Mouse (Mus musculus): ENCODE measurements at regions not wholly inside any gene's neighbourhood (a gene's known extent, or its start where the extent isn't known, plus 50 kb on each side); places are given as distances from the start of the nearest gene placed in this dataset.

DNA sequence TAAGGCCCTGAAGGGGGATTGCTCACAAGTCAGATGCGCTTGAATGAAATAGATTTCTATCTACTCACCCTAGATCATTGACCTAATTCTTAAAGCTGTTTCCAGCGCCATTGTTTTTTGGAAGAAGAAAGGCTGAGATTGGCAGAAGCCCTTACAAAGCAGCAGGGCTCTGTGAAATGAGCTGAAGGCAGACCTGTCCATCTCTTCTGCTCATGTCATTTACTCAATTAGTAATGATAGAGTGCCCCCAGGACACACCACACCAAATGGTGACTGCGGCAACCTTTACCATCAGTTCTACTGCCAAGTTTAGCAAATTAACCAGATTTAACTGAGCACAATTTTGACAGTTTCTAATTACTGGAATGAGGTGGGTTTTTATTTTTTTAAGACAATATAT, 1067.5 kb downstream of the Ttll7 start:
- no peaks in the 10 kb centered on the region for H3K27me3 ChIP-seq (ENCODE audit: control insufficient read depth, insufficient read depth, low read length, poor library complexity, severe bottlenecking)
- H3K36me3 ChIP-seq (ENCODE audit: control insufficient read depth, insufficient read depth, low read length, poor library complexity, severe bottlenecking), result no peaks in the 10 kb centered on the region
- TF ChIP-seq POLR2A (IDR thresholded peaks at IDR 0.05; ENCODE audit: insufficient read depth, low read length), result no peak
- no peak overlapping the region for H3K27ac ChIP-seq (ENCODE audit: insufficient read depth, low read length)
- no peaks in the 10 kb centered on the region for H3K9me3 ChIP-seq (replicated peaks; ENCODE audit: control insufficient read depth, insufficient read depth, low read length, poor library complexity, severe bottlenecking)
- H3K4me1 ChIP-seq (ENCODE audit: control insufficient read depth, insufficient read depth, low read length), result peaks cover 1% of the 10 kb centered on the region
- H3K9ac ChIP-seq (ENCODE audit: low read depth, poor library complexity, severe bottlenecking), result no peak overlapping the region
- no peak overlapping the region for H3K4me3 ChIP-seq (ENCODE audit: low read depth, low read length)

DNA sequence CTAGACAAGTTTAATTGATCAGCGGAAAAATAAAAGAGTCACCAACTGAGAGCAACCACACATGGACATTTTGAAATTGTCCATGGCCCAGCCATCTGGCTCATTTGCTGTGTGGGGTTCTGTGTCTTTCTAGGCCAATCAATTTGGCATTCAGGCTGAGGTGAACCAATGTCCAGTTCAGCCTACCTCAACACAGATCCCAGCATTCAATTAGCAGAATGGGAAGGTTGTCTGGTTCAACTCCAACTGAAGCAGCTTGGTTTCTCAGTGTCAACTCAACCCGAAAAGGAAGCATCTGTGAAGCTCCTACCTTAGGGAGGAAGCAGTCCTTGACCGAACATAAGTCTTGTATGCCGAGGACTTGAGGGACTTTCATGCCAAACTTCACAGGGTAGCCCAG, 1067.0 kb downstream of the Ttll7 start:
- Histone ChIP-seq H3K27me3 (ENCODE audit: control insufficient read depth, insufficient read depth, low read length, poor library complexity, severe bottlenecking) (no peaks in the 10 kb centered on the region), H3K9ac (ENCODE audit: low read depth, poor library complexity, severe bottlenecking) (no peak overlapping the region), H3K4me3 (ENCODE audit: low read depth, low read length) (no peak overlapping the region), H3K4me1 (ENCODE audit: control insufficient read depth, insufficient read depth, low read length) (no peaks in the 10 kb centered on the region), H3K27ac (ENCODE audit: insufficient read depth, low read length) (no peak overlapping the region), H3K9me3 (replicated peaks; ENCODE audit: control insufficient read depth, insufficient read depth, low read length, poor library complexity, severe bottlenecking) (no peaks in the 10 kb centered on the region), H3K36me3 (ENCODE audit: control insufficient read depth, insufficient read depth, low read length, poor library complexity, severe bottlenecking) (no peaks in the 10 kb centered on the region)
- TF ChIP-seq CTCF (IDR thresholded peaks at IDR 0.05; ENCODE audit: low read depth, low read length), result no peak
- no peak for TF ChIP-seq EP300 (IDR thresholded peaks at IDR 0.05; ENCODE audit: insufficient read depth, low read depth, low read length)
- no peak for TF ChIP-seq POLR2A (IDR thresholded peaks at IDR 0.05; ENCODE audit: insufficient read depth, low read length)

DNA sequence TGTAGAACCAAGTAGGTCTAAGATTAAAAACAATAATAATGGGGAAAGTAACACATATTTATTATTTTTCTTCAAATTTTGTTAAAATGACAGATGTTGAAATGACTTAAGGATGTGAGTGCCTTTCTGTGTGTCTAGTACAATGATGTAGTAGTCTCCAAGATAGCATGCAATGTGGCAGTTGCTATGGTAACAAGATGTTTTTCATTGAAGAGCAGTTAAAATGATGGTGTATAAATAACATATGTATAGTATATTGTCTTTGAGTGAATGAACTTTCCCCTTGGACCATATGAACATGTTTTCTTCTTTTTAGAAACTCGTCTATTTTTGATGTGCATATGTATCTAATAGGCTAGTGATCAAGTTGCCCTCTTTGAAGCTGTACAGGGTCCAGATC, 1044.6 kb downstream of the Ttll7 start:
- Histone ChIP-seq H3K27ac (ENCODE audit: insufficient read depth, low read length) (no peak overlapping the region), H3K27me3 (ENCODE audit: control insufficient read depth, insufficient read depth, low read length, poor library complexity, severe bottlenecking) (no peaks in the 10 kb centered on the region), H3K4me3 (ENCODE audit: low read depth, low read length) (no peak overlapping the region), H3K9ac (ENCODE audit: low read depth, poor library complexity, severe bottlenecking) (no peak overlapping the region), H3K9me3 (replicated peaks; ENCODE audit: control insufficient read depth, insufficient read depth, low read length, poor library complexity, severe bottlenecking) (no peaks in the 10 kb centered on the region), H3K36me3 (ENCODE audit: control insufficient read depth, insufficient read depth, low read length, poor library complexity, severe bottlenecking) (no peaks in the 10 kb centered on the region), H3K4me1 (ENCODE audit: control insufficient read depth, insufficient read depth, low read length) (no peaks in the 10 kb centered on the region)
- no peak for TF ChIP-seq CTCF (IDR thresholded peaks at IDR 0.05; ENCODE audit: low read depth, low read length)
- no peak for TF ChIP-seq EP300 (IDR thresholded peaks at IDR 0.05; ENCODE audit: insufficient read depth, low read depth, low read length)
- no peak for TF ChIP-seq POLR2A (IDR thresholded peaks at IDR 0.05; ENCODE audit: insufficient read depth, low read length)

DNA sequence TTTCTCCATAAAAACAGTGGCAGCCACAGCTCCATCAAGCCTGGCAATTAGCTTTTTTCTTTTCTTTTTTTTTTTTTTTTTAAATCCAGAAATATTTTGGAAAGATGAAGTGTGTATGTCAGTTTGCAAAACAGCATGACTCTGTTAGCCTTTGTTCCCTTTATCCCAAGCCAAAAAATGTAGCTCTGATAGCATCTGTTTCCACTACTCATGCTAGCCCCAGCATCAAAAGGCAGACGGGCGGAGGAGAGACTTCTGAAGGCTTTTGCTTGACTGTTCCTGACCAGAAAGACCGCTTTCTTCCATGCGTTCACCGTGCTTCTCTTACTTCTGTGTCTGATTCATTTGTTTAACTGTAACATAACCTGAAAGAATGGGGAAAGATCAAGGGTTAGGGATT, 1039.5 kb downstream of the Ttll7 start:
- TF ChIP-seq POLR2A (IDR thresholded peaks at IDR 0.05; ENCODE audit: insufficient read depth, low read length) (no peak), EP300 (IDR thresholded peaks at IDR 0.05; ENCODE audit: insufficient read depth, low read depth, low read length) (no peak), CTCF (IDR thresholded peaks at IDR 0.05; ENCODE audit: low read depth, low read length) (no peak)
- H3K4me3 ChIP-seq (ENCODE audit: low read depth, low read length), result no peak overlapping the region
- H3K9me3 ChIP-seq (replicated peaks; ENCODE audit: control insufficient read depth, insufficient read depth, low read length, poor library complexity, severe bottlenecking), result no peaks in the 10 kb centered on the region
- H3K27ac ChIP-seq (ENCODE audit: insufficient read depth, low read length), result no peak overlapping the region
- no peaks in the 10 kb centered on the region for H3K27me3 ChIP-seq (ENCODE audit: control insufficient read depth, insufficient read depth, low read length, poor library complexity, severe bottlenecking)
- H3K9ac ChIP-seq (ENCODE audit: low read depth, poor library complexity, severe bottlenecking), result no peak overlapping the region
- H3K4me1 ChIP-seq (ENCODE audit: control insufficient read depth, insufficient read depth, low read length), result no peaks in the 10 kb centered on the region
- no peaks in the 10 kb centered on the region for H3K36me3 ChIP-seq (ENCODE audit: control insufficient read depth, insufficient read depth, low read length, poor library complexity, severe bottlenecking)

DNA sequence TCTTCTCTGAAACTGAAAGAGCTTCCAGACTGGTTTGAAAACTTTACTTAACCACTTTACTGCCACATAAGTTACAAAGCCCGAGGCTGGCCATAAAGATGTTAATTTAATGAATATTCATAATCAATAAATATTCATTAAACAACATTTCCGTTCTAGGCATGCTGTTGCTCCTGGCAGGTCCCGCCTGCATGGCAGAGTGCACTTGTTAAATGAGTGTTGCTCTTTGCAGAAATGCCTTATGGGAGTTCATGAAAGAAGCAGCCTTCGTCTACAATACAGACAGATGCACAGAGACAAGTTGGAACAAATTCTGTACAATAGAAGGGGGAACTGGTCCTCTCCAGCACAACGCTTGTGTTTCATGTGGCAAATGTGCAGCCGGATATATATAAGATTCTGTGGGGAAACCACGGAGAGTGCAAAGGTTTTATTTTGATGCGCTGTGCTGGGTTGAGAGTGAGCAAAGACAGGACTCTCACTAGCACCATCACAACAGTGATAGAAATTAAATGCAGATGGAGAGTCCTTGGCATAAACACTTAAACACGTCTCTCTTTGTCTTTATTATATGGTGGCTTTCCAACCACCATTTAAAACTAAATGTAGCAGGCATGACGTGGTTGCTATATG, 1034.2 kb downstream of the Ttll7 start:
- Histone ChIP-seq H3K9me3 (replicated peaks; ENCODE audit: control insufficient read depth, insufficient read depth, low read length, poor library complexity, severe bottlenecking) (no peaks in the 10 kb centered on the region), H3K36me3 (ENCODE audit: control insufficient read depth, insufficient read depth, low read length, poor library complexity, severe bottlenecking) (no peaks in the 10 kb centered on the region), H3K4me3 (ENCODE audit: low read depth, low read length) (no peak overlapping the region), H3K9ac (ENCODE audit: low read depth, poor library complexity, severe bottlenecking) (no peak overlapping the region), H3K27ac (ENCODE audit: insufficient read depth, low read length) (no peak overlapping the region), H3K27me3 (ENCODE audit: control insufficient read depth, insufficient read depth, low read length, poor library complexity, severe bottlenecking) (no peaks in the 10 kb centered on the region; the same call in 1 of the 2 replicates), H3K4me1 (ENCODE audit: control insufficient read depth, insufficient read depth, low read length) (no peaks in the 10 kb centered on the region)
- TF ChIP-seq POLR2A (IDR thresholded peaks at IDR 0.05; ENCODE audit: insufficient read depth, low read length) (no peak), EP300 (IDR thresholded peaks at IDR 0.05; ENCODE audit: insufficient read depth, low read depth, low read length) (no peak), CTCF (IDR thresholded peaks at IDR 0.05; ENCODE audit: low read depth, low read length) (no peak)

DNA sequence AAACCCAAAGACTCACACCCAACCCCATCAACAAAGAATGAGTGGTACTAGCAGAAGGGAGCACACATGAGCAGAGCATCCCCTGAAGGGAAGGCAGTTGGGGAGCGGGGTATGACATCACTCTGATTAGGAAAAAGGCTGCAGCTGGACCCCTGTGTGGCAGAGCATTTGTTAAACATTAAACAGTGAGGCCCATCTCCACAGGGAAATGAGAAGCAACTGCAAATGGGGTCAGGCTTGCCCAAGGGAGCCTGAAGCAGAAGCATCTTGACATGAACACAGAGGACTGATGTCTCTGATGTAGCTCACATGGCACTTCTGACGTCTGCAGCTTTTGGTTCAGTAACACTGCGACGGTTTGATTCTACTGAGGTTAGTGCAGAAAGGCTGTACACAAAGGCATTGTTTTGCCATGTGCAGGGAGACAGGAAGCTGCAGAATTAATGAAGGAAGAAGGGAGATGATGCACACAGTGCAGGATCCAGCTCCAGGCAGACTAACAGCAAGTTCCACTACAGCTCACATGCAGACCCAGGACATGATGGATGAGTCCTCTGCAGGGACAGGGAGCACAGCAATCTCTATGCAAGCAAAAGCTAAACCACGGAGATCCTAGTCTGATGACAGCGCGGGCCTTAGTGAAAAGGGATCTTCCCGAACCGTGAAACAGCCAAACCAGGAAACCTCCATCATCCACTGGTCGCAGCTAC, 1030.9 kb downstream of the Ttll7 start:
- H3K4me3 ChIP-seq (ENCODE audit: low read depth, low read length), result no peak overlapping the region
- no peaks in the 10 kb centered on the region; the same call in 1 of the 2 replicates for H3K27me3 ChIP-seq (ENCODE audit: control insufficient read depth, insufficient read depth, low read length, poor library complexity, severe bottlenecking)
- H3K9ac ChIP-seq (ENCODE audit: low read depth, poor library complexity, severe bottlenecking), result no peak overlapping the region
- H3K27ac ChIP-seq (ENCODE audit: insufficient read depth, low read length), result no peak overlapping the region
- H3K36me3 ChIP-seq (ENCODE audit: control insufficient read depth, insufficient read depth, low read length, poor library complexity, severe bottlenecking), result no peaks in the 10 kb centered on the region
- no peaks in the 10 kb centered on the region for H3K4me1 ChIP-seq (ENCODE audit: control insufficient read depth, insufficient read depth, low read length)
- TF ChIP-seq POLR2A (IDR thresholded peaks at IDR 0.05; ENCODE audit: insufficient read depth, low read length) (no peak), EP300 (IDR thresholded peaks at IDR 0.05; ENCODE audit: insufficient read depth, low read depth, low read length) (no peak), CTCF (IDR thresholded peaks at IDR 0.05; ENCODE audit: low read depth, low read length) (no peak)
- H3K9me3 ChIP-seq (replicated peaks; ENCODE audit: control insufficient read depth, insufficient read depth, low read length, poor library complexity, severe bottlenecking), result no peaks in the 10 kb centered on the region

All from ES-Bruce4 (cell line).